Mouse (Mus musculus): ENCODE results near the gene Ephx4. TPM values are rescaled to one million over a fixed set of nuclear protein-coding genes. Genes with fewer than 3 reads are reported as not detected.

The Ephx4 gene
- polyA plus RNA-seq, 1 experiment = not detected

- TF ChIP-seq GATA1 (IDR thresholded peaks at IDR 0.05; ENCODE audit: low read length) = no peak
These were observed 7.8 kb downstream of the Ephx4 start for GRCm38 (mm10) chr5:107410305-107410704.

GRCm38 (mm10) chr5:107411326-107411725 is 8.8 kb downstream of the Ephx4 start:
- no peak for TF ChIP-seq GATA1 (IDR thresholded peaks at IDR 0.05; ENCODE audit: low read length)

GRCm38 (mm10) chr5:107412285-107412684 is 9.7 kb downstream of the Ephx4 start:
- no peak for TF ChIP-seq GATA1 (IDR thresholded peaks at IDR 0.05; ENCODE audit: low read length)

- no peak for TF ChIP-seq GATA1 (IDR thresholded peaks at IDR 0.05; ENCODE audit: low read length)
These were observed 12.6 kb downstream of the Ephx4 start for GRCm38 (mm10) chr5:107415098-107415497.

GRCm38 (mm10) chr5:107421676-107422075 is 19.1 kb downstream of the Ephx4 start:
- TF ChIP-seq GATA1 (IDR thresholded peaks at IDR 0.05; ENCODE audit: low read length) = no peak

GRCm38 (mm10) chr5:107431249-107431648 is 28.7 kb downstream of the Ephx4 start, which contains the start of gene Lpcat2b:
TSS of gene Lpcat2b (plus strand) at chr5:107431549.
- no peak for TF ChIP-seq GATA1 (IDR thresholded peaks at IDR 0.05; ENCODE audit: low read length)

GRCm38 (mm10) chr5:107434001-107434400 is 31.5 kb downstream of the Ephx4 start:
- no peak for TF ChIP-seq GATA1 (IDR thresholded peaks at IDR 0.05; ENCODE audit: low read length)

- TF ChIP-seq GATA1 (IDR thresholded peaks at IDR 0.05; ENCODE audit: low read length) = no peak
These were observed 33.6 kb downstream of the Ephx4 start for GRCm38 (mm10) chr5:107436185-107436584.

- no peak for TF ChIP-seq GATA1 (IDR thresholded peaks at IDR 0.05; ENCODE audit: low read length)
These were observed 34.2 kb downstream of the Ephx4 start for GRCm38 (mm10) chr5:107436587-107437209.

- TF ChIP-seq GATA1 (IDR thresholded peaks at IDR 0.05; ENCODE audit: low read length) = no peak
These were observed 35.1 kb downstream of the Ephx4 start, which contains the start of gene Btbd8 for GRCm38 (mm10) chr5:107437464-107438281. TSS of gene Btbd8 (plus strand) at chr5:107437997.

- TF ChIP-seq GATA1 (IDR thresholded peaks at IDR 0.05; ENCODE audit: low read length) = no peak
These were observed 35.8 kb downstream of the Ephx4 start for GRCm38 (mm10) chr5:107438353-107438752.

GRCm38 (mm10) chr5:107441881-107442280 is 39.3 kb downstream of the Ephx4 start:
- no peak for TF ChIP-seq GATA1 (IDR thresholded peaks at IDR 0.05; ENCODE audit: low read length)

- TF ChIP-seq GATA1 (IDR thresholded peaks at IDR 0.05; ENCODE audit: low read length) = no peak
These were observed 41.7 kb downstream of the Ephx4 start for GRCm38 (mm10) chr5:107444251-107444650.

- TF ChIP-seq GATA1 (IDR thresholded peaks at IDR 0.05; ENCODE audit: low read length) = no peak
These were observed 45.4 kb downstream of the Ephx4 start for GRCm38 (mm10) chr5:107447977-107448376.

GRCm38 (mm10) chr5:107448784-107449183 is 46.2 kb downstream of the Ephx4 start:
- no peak for TF ChIP-seq GATA1 (IDR thresholded peaks at IDR 0.05; ENCODE audit: low read length)

- TF ChIP-seq GATA1 (IDR thresholded peaks at IDR 0.05; ENCODE audit: low read length) = no peak
These were observed 47.1 kb downstream of the Ephx4 start for GRCm38 (mm10) chr5:107449620-107450019.

GRCm38 (mm10) chr5:107450299-107450698 is 47.8 kb downstream of the Ephx4 start:
- TF ChIP-seq GATA1 (IDR thresholded peaks at IDR 0.05; ENCODE audit: low read length) = no peak
